Mouse (Mus musculus): ENCODE results near the gene Nxnl1.

DNA sequence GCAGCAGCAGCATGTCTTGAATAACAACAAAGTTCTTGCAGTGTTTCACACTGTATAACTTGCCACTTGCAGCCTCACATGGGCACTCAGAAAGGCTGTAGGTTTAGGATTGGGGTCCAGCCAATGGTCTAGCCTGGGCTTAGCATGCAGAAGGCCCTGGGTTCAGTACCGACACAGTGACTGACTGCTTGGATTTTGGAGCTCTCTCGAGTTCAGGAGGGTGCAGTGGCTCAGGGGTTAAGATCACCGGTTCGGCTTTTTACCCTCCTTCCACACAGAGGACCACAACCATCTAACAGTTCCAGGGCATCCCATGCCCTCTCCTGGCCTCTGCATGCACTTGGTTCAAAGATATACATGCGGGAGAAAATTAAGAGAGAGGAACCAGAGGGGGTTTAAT lies 24.6 kb upstream of the Nxnl1 start:
- no peak for TF ChIP-seq CTCF (conservative IDR thresholded peaks at IDR 0.05; ENCODE audit: low read length)
- no peak for TF ChIP-seq NANOG (IDR thresholded peaks at IDR 0.05; ENCODE audit: borderline replicate concordance, low read length)
